Mouse (Mus musculus): ENCODE measurements around the gene Tenm4.

The Tenm4 gene

DNA sequence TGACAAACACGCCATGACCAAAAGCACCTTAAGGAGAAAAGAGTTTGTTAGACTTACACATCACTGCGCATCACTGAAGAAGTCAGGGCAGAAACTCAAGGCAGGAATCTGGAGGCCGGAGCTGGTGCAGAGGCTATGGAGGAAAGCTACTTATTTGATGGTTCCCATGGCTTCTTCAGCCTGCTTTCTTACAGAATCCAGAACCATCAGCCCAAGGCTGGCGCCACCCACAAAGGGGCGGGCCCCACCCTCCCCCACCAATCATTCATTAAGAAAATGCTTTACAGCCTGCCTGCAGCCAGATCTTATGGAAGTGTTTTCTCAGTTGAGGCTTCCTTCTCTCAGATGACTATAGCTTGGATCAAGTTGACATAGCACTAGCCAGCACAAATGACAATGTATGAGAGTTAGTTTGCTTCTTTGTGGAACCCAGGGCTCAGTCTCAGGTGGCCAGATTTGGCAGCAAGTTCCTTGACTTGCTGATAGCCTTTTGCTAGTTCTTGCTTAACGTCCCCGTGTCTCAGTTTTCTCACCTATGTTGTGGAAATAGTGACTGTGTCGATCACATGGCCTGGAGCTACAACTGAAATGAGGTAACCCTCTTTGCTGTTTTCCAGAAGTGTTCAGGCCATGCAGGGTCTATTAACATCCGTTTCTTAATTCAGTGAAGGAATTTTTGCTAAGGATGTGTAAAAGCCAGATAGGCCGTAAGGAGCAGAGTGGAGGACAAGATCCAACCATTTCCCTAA lies 32.9 kb downstream of the Tenm4 start:
- no peak for DNase-seq (ENCODE audit: low spot score in 2 of 2)

DNA sequence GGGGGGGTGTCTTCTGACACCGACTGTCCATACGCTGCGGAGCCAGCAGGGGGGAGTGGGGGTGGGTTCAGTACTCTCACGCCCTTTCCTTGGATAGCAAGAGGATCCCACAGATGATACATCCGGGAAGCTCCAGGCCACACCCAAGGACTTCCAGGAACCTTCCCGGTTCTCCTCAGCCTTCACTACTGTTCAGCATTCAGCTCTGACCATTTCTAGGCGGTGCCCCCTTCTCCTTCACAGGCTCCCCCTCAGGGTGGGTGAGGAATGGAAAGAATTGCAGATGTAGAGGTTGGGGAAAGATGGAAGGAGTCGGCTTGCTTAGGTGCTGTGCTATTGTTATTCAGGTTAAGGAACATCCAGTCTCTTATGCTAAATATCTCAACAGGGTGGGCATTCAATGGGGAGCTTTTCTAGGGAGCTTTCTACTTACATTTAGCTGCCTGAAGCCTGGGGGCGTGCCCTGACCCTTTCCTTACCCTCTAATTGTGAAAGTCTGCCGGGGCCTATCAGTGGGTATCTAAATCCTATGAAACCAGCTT lies 33.8 kb downstream of the Tenm4 start:
- no peak for DNase-seq (ENCODE audit: low spot score in 2 of 2)

DNA sequence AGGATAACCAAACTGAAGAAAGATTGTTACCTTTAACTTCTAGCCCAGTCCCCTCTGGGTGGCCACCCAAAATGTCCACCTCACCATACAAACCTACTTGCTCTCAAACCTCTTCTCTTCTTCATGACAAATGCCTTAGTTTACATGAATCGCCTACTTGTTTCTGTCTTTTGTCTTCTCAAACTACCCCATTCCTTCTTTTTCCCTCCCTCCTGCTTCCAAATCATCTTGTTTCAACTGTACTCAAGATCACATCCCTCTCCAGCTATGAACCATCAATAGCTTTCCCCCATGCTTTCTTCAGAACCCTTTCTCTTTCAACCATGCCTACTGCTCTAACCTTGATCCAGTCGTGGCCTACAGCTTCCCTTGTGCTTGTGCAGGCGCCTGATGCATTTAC lies 36.0 kb downstream of the Tenm4 start:
- DNase-seq (ENCODE audit: low spot score in 2 of 2), result no peak

- DNase-seq (ENCODE audit: low spot score in 2 of 2), result peak; percentile 29 to 50
Observed at GRCm38 (mm10) chr7:96209783-96210524, 38.9 kb downstream of the Tenm4 start.

GRCm38 (mm10) chr7:96210525-96211369 lies 39.7 kb downstream of the Tenm4 start:
- DNase-seq (ENCODE audit: low spot score in 2 of 2), result peak; percentile 16 to 38

DNA sequence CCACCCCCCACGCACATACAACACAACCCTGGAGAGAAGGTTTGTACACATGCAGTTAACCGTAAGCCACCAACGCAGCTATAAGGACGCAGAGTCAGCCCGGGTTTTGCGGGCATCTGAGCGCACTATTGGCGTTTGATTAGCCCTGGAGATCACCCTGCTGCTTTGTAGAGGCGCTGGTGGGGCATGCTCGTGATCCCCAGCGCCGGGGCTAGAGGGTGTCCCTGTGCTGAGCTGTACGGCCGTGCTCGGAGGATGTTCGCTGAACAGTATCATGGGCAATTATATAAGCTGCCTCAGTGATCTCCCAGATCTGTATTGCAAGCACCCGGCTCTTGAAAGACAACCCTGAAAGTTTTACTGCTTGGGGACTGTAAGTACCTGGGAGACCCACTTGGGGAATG lies 40.6 kb downstream of the Tenm4 start:
- peak; percentile 27 to 45 for DNase-seq (ENCODE audit: low spot score in 2 of 2)

- no peak for DNase-seq (ENCODE audit: low spot score in 2 of 2)
Observed at GRCm38 (mm10) chr7:96212224-96212591, 41.2 kb downstream of the Tenm4 start.

DNA sequence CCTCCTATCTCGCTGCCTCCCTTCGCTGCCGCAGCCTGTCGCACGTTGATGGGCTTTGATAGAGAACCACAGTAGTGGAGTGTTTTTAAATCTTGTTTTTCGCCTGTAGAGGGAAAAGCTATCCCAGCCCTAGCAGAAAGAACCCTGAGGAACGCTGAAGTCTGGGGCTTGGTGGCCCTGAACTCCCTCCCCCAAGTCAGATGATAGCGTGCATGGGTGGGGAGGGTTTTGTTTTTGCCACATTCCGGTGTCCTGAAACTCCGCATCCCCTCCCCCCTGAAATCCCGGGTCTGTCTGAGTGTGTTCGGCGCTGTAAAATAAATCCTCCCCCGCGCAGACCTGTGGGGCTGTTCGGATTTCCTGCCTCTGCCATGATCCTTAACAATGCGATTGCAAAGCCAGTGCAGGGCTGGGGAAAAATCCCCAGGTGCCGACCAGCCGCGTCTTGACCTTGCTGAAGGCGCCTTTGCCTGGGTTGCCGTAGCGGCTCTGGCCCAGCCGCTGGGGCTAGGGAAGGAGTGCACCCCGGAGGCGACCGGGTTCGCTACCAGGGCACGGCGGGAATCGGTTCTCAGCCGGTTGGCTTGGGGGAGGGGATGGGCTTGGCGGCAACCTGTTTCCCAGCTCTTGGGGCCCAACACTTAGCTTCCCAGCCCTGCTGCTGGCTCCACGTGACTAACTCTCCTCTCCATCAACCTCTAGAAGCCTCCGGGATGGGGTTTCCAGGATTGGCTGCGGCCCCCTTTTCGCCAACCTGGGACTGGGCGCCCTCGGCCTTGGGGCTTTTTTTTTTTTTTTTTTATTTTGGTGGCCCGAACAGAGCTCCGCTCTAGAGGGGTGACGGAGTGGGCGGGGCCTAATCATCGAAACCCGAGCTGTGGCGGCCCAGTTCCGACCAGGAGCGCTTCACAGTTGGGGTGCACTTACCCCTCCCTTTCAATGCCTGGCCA lies 41.8 kb downstream of the Tenm4 start:
- peak; percentile 27 to 34 for DNase-seq (ENCODE audit: low spot score in 2 of 2)

- DNase-seq (ENCODE audit: low spot score in 2 of 2), result no peak
Observed at GRCm38 (mm10) chr7:96213741-96214140, 42.7 kb downstream of the Tenm4 start.

DNA sequence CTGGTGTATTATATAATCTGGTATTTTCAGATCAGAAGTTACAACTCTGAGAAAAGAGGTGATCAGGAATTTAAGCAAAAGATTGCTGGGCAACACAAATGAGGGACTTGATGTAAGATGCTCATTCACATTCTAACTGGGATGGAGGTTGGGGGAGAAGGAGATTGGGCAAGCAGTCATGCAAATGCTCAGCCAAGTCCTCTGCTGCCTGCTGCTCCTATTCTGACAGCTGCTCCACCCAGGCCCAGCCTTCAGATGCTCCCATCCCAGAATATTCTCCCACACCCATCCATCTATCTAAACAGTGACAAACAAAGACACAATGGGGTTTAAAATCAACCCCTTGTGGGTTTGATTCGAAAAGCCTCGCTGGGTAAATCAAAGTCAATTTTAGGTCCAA lies 43.8 kb downstream of the Tenm4 start:
- DNase-seq (ENCODE audit: low spot score in 2 of 2), result no peak

DNA sequence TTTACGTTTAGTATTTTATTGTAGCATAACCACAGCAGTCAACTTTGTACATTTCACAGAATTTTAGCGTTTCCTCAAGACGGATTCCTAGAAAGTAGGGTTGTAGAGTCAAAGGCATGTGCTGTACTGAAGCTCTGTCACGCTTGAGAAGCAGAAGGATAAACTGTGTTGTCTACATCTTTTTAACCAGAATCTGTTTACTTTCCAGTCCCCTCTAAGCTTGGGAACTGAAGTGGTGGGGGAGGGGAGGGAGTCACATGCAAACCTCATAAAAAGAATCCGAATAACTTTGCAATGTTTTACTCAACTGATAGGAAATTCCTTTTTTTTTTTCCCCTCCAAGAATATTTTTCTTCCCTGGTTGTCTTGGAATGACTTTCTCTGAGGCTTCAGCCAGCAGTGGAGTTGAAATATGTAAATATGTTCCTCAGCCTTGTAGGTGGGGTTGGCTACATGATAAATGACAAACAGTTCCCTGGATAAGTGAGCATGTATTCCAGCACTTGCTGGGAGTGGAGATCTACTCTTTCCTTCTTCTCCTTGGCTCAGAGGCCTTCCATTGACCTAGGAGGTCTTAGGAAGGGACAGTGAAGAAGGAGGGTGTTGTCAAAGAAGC lies 45.0 kb downstream of the Tenm4 start:
- no peak for DNase-seq (ENCODE audit: low spot score in 2 of 2)

- no peak for DNase-seq (ENCODE audit: low spot score in 2 of 2)
Observed at GRCm38 (mm10) chr7:96219386-96219785, 48.3 kb downstream of the Tenm4 start.

- DNase-seq (ENCODE audit: low spot score in 2 of 2), result no peak
Observed at GRCm38 (mm10) chr7:96220647-96221046, 49.6 kb downstream of the Tenm4 start.

GRCm38 (mm10) chr7:96222569-96222968 lies 51.5 kb downstream of the Tenm4 start:
- DNase-seq (ENCODE audit: low spot score in 2 of 2), result no peak

DNA sequence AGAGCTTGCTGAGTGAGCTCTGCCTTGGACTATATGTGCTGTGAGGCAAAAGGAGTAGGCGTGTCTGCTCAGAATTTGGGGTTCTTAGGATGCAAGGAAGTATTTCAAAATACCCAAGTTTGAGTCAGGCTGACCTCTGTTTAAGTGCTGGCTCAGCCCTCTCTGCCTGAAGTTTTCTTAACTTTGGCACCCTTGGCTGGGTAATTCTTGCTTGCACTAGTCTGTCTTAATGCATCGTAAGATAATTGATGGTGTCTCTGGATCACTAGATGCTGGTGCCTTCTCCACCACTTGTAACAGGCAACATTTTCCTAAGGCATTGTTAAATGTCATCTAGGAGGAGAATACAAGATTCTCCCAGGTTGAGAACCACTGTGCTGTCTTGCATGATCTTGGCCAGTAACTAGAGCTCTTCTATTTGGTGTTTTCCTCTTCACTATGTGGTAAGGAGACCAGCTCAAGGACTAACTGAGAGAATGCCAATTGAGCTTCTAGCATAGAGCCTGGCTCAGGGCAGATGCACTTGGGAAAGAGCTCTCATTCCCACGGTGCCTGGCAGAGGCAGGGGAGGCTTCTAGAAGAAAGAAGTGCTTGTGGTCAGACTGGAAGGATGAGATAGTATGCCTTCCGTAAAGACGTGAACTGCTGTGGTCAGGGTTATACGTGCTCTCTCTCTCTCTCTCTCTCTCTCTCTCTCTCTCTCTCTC lies 57.7 kb downstream of the Tenm4 start:
- DNase-seq (ENCODE audit: low spot score in 2 of 2), result no peak

- no peak for DNase-seq (ENCODE audit: low spot score in 2 of 2)
Observed at GRCm38 (mm10) chr7:96230006-96230719, 59.1 kb downstream of the Tenm4 start.

GRCm38 (mm10) chr7:96230720-96231241 lies 59.7 kb downstream of the Tenm4 start:
- no peak for DNase-seq (ENCODE audit: low spot score in 2 of 2)

DNA sequence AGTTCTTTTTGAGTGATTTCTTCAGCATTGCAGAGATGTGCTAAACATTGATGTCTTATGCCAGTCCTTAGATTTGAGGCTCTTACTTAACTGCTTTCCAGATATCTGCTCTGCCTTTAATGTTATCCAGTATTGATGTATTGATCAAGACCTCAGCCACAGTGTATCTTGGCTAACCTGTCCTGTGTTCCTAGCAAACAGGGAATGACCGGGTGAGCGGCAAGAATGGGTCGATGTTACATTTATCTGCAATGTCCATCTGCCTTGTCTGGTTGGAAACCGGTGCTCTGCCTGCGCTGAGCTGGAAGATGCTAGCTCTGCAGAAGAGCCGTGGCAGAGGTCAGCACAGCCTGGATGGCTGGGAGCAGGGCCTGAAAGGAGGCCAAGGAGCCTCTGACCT lies 64.8 kb downstream of the Tenm4 start:
- DNase-seq (ENCODE audit: low spot score in 2 of 2), result no peak

DNA sequence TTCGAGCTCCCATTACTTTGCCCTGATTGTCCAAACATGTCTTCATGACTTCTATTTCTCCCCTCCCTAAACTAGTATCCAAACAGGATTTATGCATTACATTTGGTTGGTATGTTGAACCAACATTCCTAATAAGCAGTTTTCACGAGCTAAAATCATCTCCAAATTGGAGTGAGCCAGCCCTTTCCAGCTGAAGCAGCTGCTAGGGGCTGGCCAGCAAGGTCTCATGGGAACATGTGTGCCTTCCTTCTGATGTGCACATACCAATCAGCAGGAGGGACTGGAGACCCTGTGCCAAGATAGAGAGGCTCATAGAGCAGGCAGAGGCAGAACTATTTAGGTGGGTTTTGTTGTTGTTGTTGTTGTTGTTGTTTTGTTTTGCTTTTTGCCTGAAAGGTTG lies 69.6 kb downstream of the Tenm4 start:
- no peak for DNase-seq (ENCODE audit: low spot score in 2 of 2)

All from frontal cortex, postnatal 25 days (tissue).